Mouse (Mus musculus): ENCODE data around the gene Glrx5. TPM values are rescaled to one million over a fixed set of nuclear protein-coding genes. Genes with fewer than 3 reads are reported as not detected.
A peak's percentile ranks its signal among the peaks of the same experiment; 100 is the strongest.

Glrx5 gene
- total and polyA plus RNA-seq, 3 experiments, result 108 to 291 TPM; not detected in 1

- peak in 1 of 2 experiments; percentile 56; a peak in 1 of 4 replicates for TF ChIP-seq EP300 (IDR thresholded peaks at IDR 0.05; ENCODE audit: low read depth in 1 of 2, low read length in 2 of 2)
- TF ChIP-seq TBP (IDR thresholded peaks at IDR 0.05; ENCODE audit: low read depth, low read length), result peak; percentile 55; the same call in 1 of the 2 replicates
- no peak for TF ChIP-seq RCOR1 (IDR thresholded peaks at IDR 0.05; ENCODE audit: low read depth, low read length)
- TF ChIP-seq TAL1 (IDR thresholded peaks at IDR 0.05; ENCODE audit: low read length), result peak; percentile 88
- peak; percentile 53; the same call in 1 of the 2 replicates for TF ChIP-seq TCF12 (IDR thresholded peaks at IDR 0.05; ENCODE audit: low read depth, low read length)
- peak; percentile 56; the same call in 1 of the 2 replicates for TF ChIP-seq ETS1 (IDR thresholded peaks at IDR 0.05; ENCODE audit: low read depth, low read length)
- TF ChIP-seq SIN3A (IDR thresholded peaks at IDR 0.05; ENCODE audit: low read length), result peak; percentile 53
- TF ChIP-seq UBTF (IDR thresholded peaks at IDR 0.05; ENCODE audit: borderline replicate concordance, insufficient read depth, low read depth, low read length), result no peak
- 0 out of 2 replicates have a peak, but pooled peaks have one; percentile 28 for TF ChIP-seq GATA1 (IDR thresholded peaks at IDR 0.05; ENCODE audit: low read depth, low read length)
- 0 out of 2 replicates have a peak, but pooled peaks have one; percentile 27 for TF ChIP-seq MXI1 (IDR thresholded peaks at IDR 0.05; ENCODE audit: low read depth, low read length)
- Histone ChIP-seq H3K4me1 (ENCODE audit: control insufficient read depth in 1 of 2, insufficient read depth in 2 of 2, low read length in 2 of 2) (peaks cover 11 to 46% of the 10 kb centered on the region in 2 experiments), H3K9ac (ENCODE audit: control insufficient read depth, low read depth, low read length, poor library complexity, severe bottlenecking) (peak overlapping the region; percentile 22; the same call in 1 of the 2 replicates), H3K27me3 (ENCODE audit: control insufficient read depth in 1 of 2, insufficient read depth in 2 of 2, low read length in 2 of 2) (no peaks in the 10 kb centered on the region), H3K36me3 (ENCODE audit: control insufficient read depth in 1 of 2, insufficient read depth in 2 of 2, low read length in 2 of 2) (peaks cover 0 to 24% of the 10 kb centered on the region in 2 experiments; a peak in 2 of 4 replicates), H3K79me2 (ENCODE audit: control insufficient read depth, insufficient read depth, low read length, poor library complexity) (peaks cover 16% of the 10 kb centered on the region), H3K27ac (ENCODE audit: control insufficient read depth, low read depth, low read length) (peak overlapping the region; percentile 78), H3K4me3 (ENCODE audit: control insufficient read depth in 1 of 2, insufficient read depth in 1 of 2, low read depth in 2 of 2, low read length in 2 of 2) (no peak overlapping the region), H3K9me3 (replicated peaks; ENCODE audit: insufficient read depth, low read length) (no peaks in the 10 kb centered on the region)
- peak; percentile 76 for DNase-seq (ENCODE audit: low read depth, low spot score)
Measured at GRCm38 (mm10) chr12:105011589-105011988, 20.9 kb upstream of the Glrx5 start.

- peaks cover 0 to 24% of the 10 kb centered on the region in 2 experiments; a peak in 2 of 4 replicates for H3K36me3 ChIP-seq (ENCODE audit: control insufficient read depth in 1 of 2, insufficient read depth in 2 of 2, low read length in 2 of 2)
- peaks cover 16% of the 10 kb centered on the region for H3K79me2 ChIP-seq (ENCODE audit: control insufficient read depth, insufficient read depth, low read length, poor library complexity)
- H3K27ac ChIP-seq (ENCODE audit: control insufficient read depth, low read depth, low read length), result peak overlapping the region; percentile 78
- peak; percentile 38 for DNase-seq (ENCODE audit: low read depth, low spot score)
- H3K27me3 ChIP-seq (ENCODE audit: control insufficient read depth in 1 of 2, insufficient read depth in 2 of 2, low read length in 2 of 2), result no peaks in the 10 kb centered on the region
- H3K9me3 ChIP-seq (replicated peaks; ENCODE audit: insufficient read depth, low read length), result no peaks in the 10 kb centered on the region
- peak overlapping the region; percentile 55 for H3K9ac ChIP-seq (ENCODE audit: control insufficient read depth, low read depth, low read length, poor library complexity, severe bottlenecking)
- peaks cover 11 to 49% of the 10 kb centered on the region in 2 experiments for H3K4me1 ChIP-seq (ENCODE audit: control insufficient read depth in 1 of 2, insufficient read depth in 2 of 2, low read length in 2 of 2)
- no peak for TF ChIP-seq TAL1 (IDR thresholded peaks at IDR 0.05; ENCODE audit: low read length)
- TF ChIP-seq MEF2A (IDR thresholded peaks at IDR 0.05; ENCODE audit: extremely low read depth, insufficient replicate concordance, low read depth, low read length, poor library complexity, severe bottlenecking), result no peak
- TF ChIP-seq KAT2A (conservative IDR thresholded peaks at IDR 0.05; ENCODE audit: low read depth, low read length), result no peak
- TF ChIP-seq USF2 (IDR thresholded peaks at IDR 0.05; ENCODE audit: borderline replicate concordance in 1 of 2, insufficient read depth in 1 of 2, low read depth in 1 of 2, low read length in 2 of 2), result no peak
- TF ChIP-seq MAZ (IDR thresholded peaks at IDR 0.05; ENCODE audit: low read depth, low read length), result no peak
- no peak for TF ChIP-seq BHLHE40 (IDR thresholded peaks at IDR 0.05; ENCODE audit: borderline replicate concordance, low read depth, low read length)
- TF ChIP-seq NELFE (IDR thresholded peaks at IDR 0.05; ENCODE audit: low read depth, low read length), result no peak
- TF ChIP-seq EP300 (IDR thresholded peaks at IDR 0.05; ENCODE audit: low read depth in 1 of 2, low read length in 2 of 2), result no peak
- no peak for TF ChIP-seq ELF1 (IDR thresholded peaks at IDR 0.05; ENCODE audit: low read depth, low read length)
- no peak for TF ChIP-seq GABPA (IDR thresholded peaks at IDR 0.05; ENCODE audit: low read depth, low read length)
- no peak for TF ChIP-seq GATA1 (IDR thresholded peaks at IDR 0.05; ENCODE audit: low read depth, low read length)
- TF ChIP-seq CHD1 (IDR thresholded peaks at IDR 0.05; ENCODE audit: low read depth, low read length), result no peak
- TF ChIP-seq JUND (IDR thresholded peaks at IDR 0.05; ENCODE audit: low read depth, low read length), result no peak
- no peak for TF ChIP-seq POLR2AphosphoS2 (IDR thresholded peaks at IDR 0.05; ENCODE audit: low read length)
- no peak for TF ChIP-seq SIN3A (IDR thresholded peaks at IDR 0.05; ENCODE audit: low read length)
- no peak for TF ChIP-seq SMC3 (IDR thresholded peaks at IDR 0.05; ENCODE audit: low read depth, low read length)
- TF ChIP-seq RAD21 (IDR thresholded peaks at IDR 0.05; ENCODE audit: low read depth, low read length), result no peak
- no peak for TF ChIP-seq RCOR1 (IDR thresholded peaks at IDR 0.05; ENCODE audit: low read depth, low read length)
- TF ChIP-seq E2F4 (IDR thresholded peaks at IDR 0.05; ENCODE audit: borderline replicate concordance, low read depth, low read length), result no peak
- H3K4me3 ChIP-seq (ENCODE audit: control insufficient read depth in 1 of 2, insufficient read depth in 1 of 2, low read depth in 2 of 2, low read length in 2 of 2), result no peak overlapping the region; a peak in 1 of 4 replicates
Measured at GRCm38 (mm10) chr12:105012314-105012713, 20.2 kb upstream of the Glrx5 start.
